Mouse (Mus musculus): ENCODE measurements around the gene Gm3727.
A peak's percentile ranks its signal among the peaks of the same experiment; 100 is the strongest.
"Not testable (repeated sequence)": the region's sequence is repeated elsewhere in the genome, so short reads cannot be mapped to it uniquely, and the experiment has no call there.

Gm3727 gene

DNA sequence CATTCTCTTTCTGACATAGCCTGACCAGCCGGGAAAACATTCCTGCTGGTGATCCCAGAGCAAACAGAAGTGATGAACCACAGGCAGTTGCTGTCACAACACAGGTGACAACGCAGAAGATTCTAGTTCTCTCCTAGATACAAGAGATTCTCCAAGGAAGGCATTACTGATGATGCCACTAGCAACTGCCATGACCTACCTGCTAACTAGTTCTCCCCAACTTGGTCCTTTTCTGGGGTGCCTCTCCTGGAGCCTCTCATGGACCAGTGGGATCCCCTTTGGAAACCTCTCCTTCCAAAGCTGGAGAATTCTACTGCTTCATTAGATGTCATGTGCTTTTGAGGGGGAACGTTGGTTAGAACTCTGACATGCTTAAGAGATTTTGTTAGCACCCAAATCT lies at the start of gene Gm3727:
Gene Gm3727 (minus strand): TSS at position 101 of the 400 bp plus-strand sequence.
- DNase-seq = not testable (repeated sequence)

GRCm38 (mm10) chr14:7243498-7243897 lies 21.0 kb downstream of the Gm3727 start:
- peak; percentile 0 for DNase-seq
